Mouse (Mus musculus): ENCODE measurements around the gene Drap1. TPM values are rescaled to one million over a fixed set of nuclear protein-coding genes. Genes with fewer than 3 reads are reported as not detected.

The Drap1 gene
- 7.4 TPM for polyA plus RNA-seq (2014; fragmentation: Illumina TruSeq; extraction: RNeasy Lipid Tissue Mini Kit (QIAGEN cat#74804); ENCODE audit: low read depth, low replicate concordance)

GRCm38 (mm10) chr19:5424782-5425741 is at the start of gene Drap1, which contains the start of gene AI837181:
Gene Drap1 (minus strand): TSS chr19:5424979.
Gene AI837181 (plus strand): TSS chr19:5425144.

GRCm38 (mm10) chr19:5473720-5474119 is 48.9 kb upstream of the Drap1 start, which contains the start of gene Efemp2:
Gene Efemp2 (plus strand): TSS chr19:5473954.

DNA sequence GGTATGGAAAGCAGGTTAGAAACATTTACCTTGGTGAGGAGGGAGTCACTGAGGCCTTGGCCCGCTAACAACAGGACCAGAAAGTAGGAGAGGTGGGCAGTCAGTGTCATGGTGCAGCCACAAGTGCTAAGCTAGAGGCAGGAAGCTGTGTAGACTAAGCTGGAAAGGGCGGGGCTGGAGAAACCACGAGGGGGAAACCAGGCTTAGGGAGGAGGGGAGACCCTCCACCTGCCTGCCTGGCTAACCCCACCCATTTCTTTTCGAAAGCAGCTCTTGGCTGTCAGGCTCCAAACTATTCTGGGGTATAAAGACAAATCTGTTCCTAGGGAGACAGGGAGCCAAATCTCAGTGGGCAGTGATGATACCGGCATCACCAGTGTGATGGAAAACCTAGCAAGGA is 43.6 kb upstream of the Drap1 start, which contains the start of gene Ctsw:
TSS of gene Ctsw (minus strand) at position 134 of the 400 bp plus-strand sequence.

GRCm38 (mm10) chr19:5460465-5460911 is 35.7 kb upstream of the Drap1 start, which contains the start of gene Fibp:
Gene Fibp (plus strand): TSS chr19:5460615.

DNA sequence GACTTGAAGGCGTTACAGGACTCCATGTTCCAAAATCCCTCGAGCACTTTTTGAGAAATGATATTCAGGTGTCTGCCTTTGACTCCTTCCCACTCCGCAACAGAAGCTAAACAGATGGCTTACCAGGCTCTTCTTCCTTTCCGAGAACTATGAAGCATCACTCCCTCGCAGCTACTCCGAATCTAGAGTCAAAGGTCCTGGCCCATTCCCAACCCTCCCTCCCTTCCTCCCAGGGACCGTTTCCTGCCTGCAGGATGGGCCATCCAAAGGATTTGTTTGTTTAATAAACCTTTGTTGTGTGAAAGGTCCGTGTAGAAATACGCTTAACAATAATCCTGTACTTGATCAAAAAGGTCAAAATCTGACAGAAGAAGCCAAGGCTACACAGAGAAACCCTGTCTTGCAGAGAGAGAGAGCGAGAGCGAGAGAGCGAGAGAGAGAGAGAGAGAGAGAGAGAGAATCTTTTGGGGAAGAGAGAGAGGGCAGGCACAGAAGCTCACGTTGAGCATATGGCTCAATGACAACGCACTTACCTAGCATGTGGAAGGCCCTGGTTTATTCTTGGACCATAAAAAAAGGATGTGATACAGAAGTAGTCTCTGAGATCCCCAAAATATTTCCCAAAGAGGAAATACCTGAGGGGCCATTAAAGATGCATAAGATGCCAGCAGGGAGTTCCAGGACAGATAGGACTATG is 33.1 kb upstream of the Drap1 start, which contains the start of gene Ccdc85b:
TSS of gene Ccdc85b (minus strand) at position 149 of the 697 bp plus-strand sequence.

DNA sequence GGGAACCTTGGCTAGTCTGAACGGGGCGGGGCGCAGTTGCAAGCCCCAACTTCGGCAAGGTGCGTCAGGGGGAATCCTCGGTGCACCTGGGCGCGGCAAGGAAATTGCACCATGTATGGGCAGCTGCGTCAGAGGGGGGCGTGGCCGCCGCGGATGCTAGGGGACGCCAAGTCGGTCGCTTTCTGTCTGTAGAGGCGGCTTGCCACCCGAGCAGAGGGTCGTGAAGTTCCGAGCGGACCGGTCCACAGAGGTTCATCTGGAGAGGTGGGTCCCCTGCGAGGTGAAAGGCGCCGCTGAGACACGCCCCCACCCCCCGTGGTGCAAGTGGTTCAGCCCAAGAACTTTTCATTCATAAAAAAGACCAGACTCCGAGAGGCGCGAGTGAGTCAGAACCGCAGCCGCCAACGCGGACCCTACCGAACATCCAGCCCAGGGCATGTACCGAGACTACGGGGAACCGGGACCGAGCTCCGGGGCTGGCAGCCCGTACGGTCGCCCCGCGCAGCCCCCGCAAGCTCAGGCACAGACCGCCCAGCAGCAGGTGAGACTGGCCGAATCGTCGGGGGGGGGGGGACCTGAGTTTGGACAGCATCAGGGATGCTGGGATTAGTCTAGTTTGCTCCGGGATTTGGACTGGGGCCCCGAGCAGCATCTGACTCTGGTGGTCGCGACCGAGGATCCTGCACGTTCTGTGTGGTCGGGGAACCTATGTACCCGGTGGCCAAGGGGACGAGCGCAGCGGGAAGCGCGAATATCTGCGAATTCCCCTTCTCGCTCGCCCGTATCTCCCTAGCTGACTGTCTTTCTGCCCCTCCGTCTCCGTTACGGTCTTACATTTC is 23.0 kb upstream of the Drap1 start, which contains the start of gene Fosl1:
TSS of gene Fosl1 (plus strand) at position 33 of the 839 bp plus-strand sequence.

DNA sequence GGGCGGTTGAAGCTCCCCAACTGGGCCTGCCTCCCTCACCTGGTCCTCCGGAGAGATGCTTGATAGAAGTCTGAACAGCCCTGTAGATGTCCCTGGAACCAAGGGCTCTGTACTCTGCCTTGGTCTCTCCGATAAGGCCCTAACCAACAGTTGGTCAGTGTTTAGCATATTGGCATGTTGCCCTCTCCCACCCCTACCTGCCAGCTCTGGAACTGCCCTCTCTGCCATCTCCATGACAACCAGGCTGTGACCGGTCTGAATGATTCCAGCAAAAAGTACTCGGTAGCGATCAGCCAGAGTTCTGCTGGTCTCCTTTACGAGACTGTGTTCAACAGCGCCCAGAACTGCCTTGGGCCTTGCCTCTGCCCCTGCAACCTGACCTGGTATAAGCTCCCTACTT is 22.5 kb downstream of the Drap1 start, which contains the start of gene Tsga10ip:
TSS of gene Tsga10ip (minus strand) at position 234 of the 400 bp plus-strand sequence.

DNA sequence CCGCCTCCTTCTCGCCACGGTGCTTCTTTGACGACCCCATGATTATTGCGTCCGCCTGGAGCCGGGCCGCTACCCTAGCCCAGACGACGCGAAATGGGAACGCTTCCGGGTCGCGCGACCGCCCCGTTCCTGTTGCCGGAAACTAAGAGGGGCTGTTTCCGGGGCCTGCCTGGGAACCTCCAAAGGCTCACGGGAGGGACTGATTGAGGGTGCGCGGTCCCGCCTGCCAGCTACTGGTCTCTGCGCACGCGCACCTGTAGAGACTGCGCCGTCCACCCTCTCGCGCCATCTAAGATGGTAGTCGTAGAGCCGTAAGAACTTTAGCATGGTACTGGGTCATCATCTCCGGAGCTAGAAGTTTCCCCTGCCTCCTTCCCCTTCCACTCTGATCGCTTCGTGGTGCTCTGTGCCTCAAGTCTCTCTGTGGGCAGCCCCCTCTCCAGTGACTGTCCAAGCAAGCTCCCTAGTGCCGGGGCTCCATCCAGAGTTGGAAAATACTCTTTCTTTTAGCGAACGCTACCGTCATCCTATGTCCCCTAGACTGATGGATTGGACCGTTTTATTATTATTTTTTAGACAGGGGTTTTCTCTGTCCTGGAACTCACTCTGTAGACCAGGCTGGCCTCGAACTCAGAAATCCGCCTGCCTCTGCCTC is 36.1 kb downstream of the Drap1 start, which contains the start of gene Sart1:
TSS of gene Sart1 (minus strand) at position 116 of the 655 bp plus-strand sequence.

Other genes with a start within 250 kb of the Drap1 start
- gene Pacs1, start 151.9 kb downstream of the Drap1 start, polyA plus RNA-seq (2014; fragmentation: Illumina TruSeq; extraction: RNeasy Lipid Tissue Mini Kit (QIAGEN cat#74804); ENCODE audit: low read depth, low replicate concordance), result 0.53 TPM
- gene Sf3b2, start 129.5 kb downstream of the Drap1 start, polyA plus RNA-seq (2014; fragmentation: Illumina TruSeq; extraction: RNeasy Lipid Tissue Mini Kit (QIAGEN cat#74804); ENCODE audit: low read depth, low replicate concordance), result 25.1 TPM
- not detected for gene Gal3st3, start 126.6 kb downstream of the Drap1 start, polyA plus RNA-seq (2014; fragmentation: Illumina TruSeq; extraction: RNeasy Lipid Tissue Mini Kit (QIAGEN cat#74804); ENCODE audit: low read depth, low replicate concordance)
- not detected for gene Catsper1, start 89.2 kb downstream of the Drap1 start, polyA plus RNA-seq (2014; fragmentation: Illumina TruSeq; extraction: RNeasy Lipid Tissue Mini Kit (QIAGEN cat#74804); ENCODE audit: low read depth, low replicate concordance)
- gene Cst6, start 75.4 kb downstream of the Drap1 start, polyA plus RNA-seq (2014; fragmentation: Illumina TruSeq; extraction: RNeasy Lipid Tissue Mini Kit (QIAGEN cat#74804); ENCODE audit: low read depth, low replicate concordance), result not detected
- gene Eif1ad, start 58.2 kb downstream of the Drap1 start, polyA plus RNA-seq (2014; fragmentation: Illumina TruSeq; extraction: RNeasy Lipid Tissue Mini Kit (QIAGEN cat#74804); ENCODE audit: low read depth, low replicate concordance), result 7.1 TPM
- 7.5 TPM for gene Banf1, start 57.8 kb downstream of the Drap1 start, polyA plus RNA-seq (2014; fragmentation: Illumina TruSeq; extraction: RNeasy Lipid Tissue Mini Kit (QIAGEN cat#74804); ENCODE audit: low read depth, low replicate concordance)
- gene Sart1, start 36.3 kb downstream of the Drap1 start, polyA plus RNA-seq (2014; fragmentation: Illumina TruSeq; extraction: RNeasy Lipid Tissue Mini Kit (QIAGEN cat#74804); ENCODE audit: low read depth, low replicate concordance), result 4.6 TPM
- gene Tsga10ip, start 22.5 kb downstream of the Drap1 start, polyA plus RNA-seq (2014; fragmentation: Illumina TruSeq; extraction: RNeasy Lipid Tissue Mini Kit (QIAGEN cat#74804); ENCODE audit: low read depth, low replicate concordance), result not detected
- 0.58 TPM for gene AI837181, start 165 bp upstream of the Drap1 start, polyA plus RNA-seq (2014; fragmentation: Illumina TruSeq; extraction: RNeasy Lipid Tissue Mini Kit (QIAGEN cat#74804); ENCODE audit: low read depth, low replicate concordance)
- not detected for gene Fosl1, start 22.6 kb upstream of the Drap1 start, polyA plus RNA-seq (2014; fragmentation: Illumina TruSeq; extraction: RNeasy Lipid Tissue Mini Kit (QIAGEN cat#74804); ENCODE audit: low read depth, low replicate concordance)
- 0.11 TPM for gene Ccdc85b, start 32.9 kb upstream of the Drap1 start, polyA plus RNA-seq (2014; fragmentation: Illumina TruSeq; extraction: RNeasy Lipid Tissue Mini Kit (QIAGEN cat#74804); ENCODE audit: low read depth, low replicate concordance)
- 5.5 TPM for gene Fibp, start 35.6 kb upstream of the Drap1 start, polyA plus RNA-seq (2014; fragmentation: Illumina TruSeq; extraction: RNeasy Lipid Tissue Mini Kit (QIAGEN cat#74804); ENCODE audit: low read depth, low replicate concordance)
- not detected for gene Ctsw, start 43.5 kb upstream of the Drap1 start, polyA plus RNA-seq (2014; fragmentation: Illumina TruSeq; extraction: RNeasy Lipid Tissue Mini Kit (QIAGEN cat#74804); ENCODE audit: low read depth, low replicate concordance)
- gene Efemp2, start 49.0 kb upstream of the Drap1 start, polyA plus RNA-seq (2014; fragmentation: Illumina TruSeq; extraction: RNeasy Lipid Tissue Mini Kit (QIAGEN cat#74804); ENCODE audit: low read depth, low replicate concordance), result not detected
- 0.74 TPM for gene Mus81, start 63.4 kb upstream of the Drap1 start, polyA plus RNA-seq (2014; fragmentation: Illumina TruSeq; extraction: RNeasy Lipid Tissue Mini Kit (QIAGEN cat#74804); ENCODE audit: low read depth, low replicate concordance)
- gene Cfl1, start 65.5 kb upstream of the Drap1 start, polyA plus RNA-seq (2014; fragmentation: Illumina TruSeq; extraction: RNeasy Lipid Tissue Mini Kit (QIAGEN cat#74804); ENCODE audit: low read depth, low replicate concordance), result 109 TPM
- gene 1700020D05Rik, start 78.8 kb upstream of the Drap1 start, polyA plus RNA-seq (2014; fragmentation: Illumina TruSeq; extraction: RNeasy Lipid Tissue Mini Kit (QIAGEN cat#74804); ENCODE audit: low read depth, low replicate concordance), result not detected
- gene Snx32, start 85.6 kb upstream of the Drap1 start, polyA plus RNA-seq (2014; fragmentation: Illumina TruSeq; extraction: RNeasy Lipid Tissue Mini Kit (QIAGEN cat#74804); ENCODE audit: low read depth, low replicate concordance), result 0.64 TPM
- not detected for gene Ovol1, start 135.7 kb upstream of the Drap1 start, polyA plus RNA-seq (2014; fragmentation: Illumina TruSeq; extraction: RNeasy Lipid Tissue Mini Kit (QIAGEN cat#74804); ENCODE audit: low read depth, low replicate concordance)
- gene Ap5b1, start 143.0 kb upstream of the Drap1 start, polyA plus RNA-seq (2014; fragmentation: Illumina TruSeq; extraction: RNeasy Lipid Tissue Mini Kit (QIAGEN cat#74804); ENCODE audit: low read depth, low replicate concordance), result not detected
- gene Rnaseh2c, start 176.9 kb upstream of the Drap1 start, polyA plus RNA-seq (2014; fragmentation: Illumina TruSeq; extraction: RNeasy Lipid Tissue Mini Kit (QIAGEN cat#74804); ENCODE audit: low read depth, low replicate concordance), result 3.4 TPM
- gene Kat5, start 185.3 kb upstream of the Drap1 start, polyA plus RNA-seq (2014; fragmentation: Illumina TruSeq; extraction: RNeasy Lipid Tissue Mini Kit (QIAGEN cat#74804); ENCODE audit: low read depth, low replicate concordance), result 7.2 TPM
- 2.4 TPM for gene Rela, start 212.5 kb upstream of the Drap1 start, polyA plus RNA-seq (2014; fragmentation: Illumina TruSeq; extraction: RNeasy Lipid Tissue Mini Kit (QIAGEN cat#74804); ENCODE audit: low read depth, low replicate concordance)
- 0.16 TPM for gene Sipa1, start 238.7 kb upstream of the Drap1 start, polyA plus RNA-seq (2014; fragmentation: Illumina TruSeq; extraction: RNeasy Lipid Tissue Mini Kit (QIAGEN cat#74804); ENCODE audit: low read depth, low replicate concordance)